Mouse (Mus musculus) kidney, postnatal 0 days (tissue): ENCODE measurements around the gene Tmem178b. TPM values are rescaled to one million over a fixed set of nuclear protein-coding genes. Genes with fewer than 3 reads are reported as not detected.

Experiments used
- ATAC-seq: fragments of 200-750 bp; cut with Nextera tagmentation; replicated peaks from 2 replicates; pipeline ENCODE4 v1.8.0; 2017; ENCODE audit warnings: low read depth, moderate number of reproducible peaks, moderate TSS enrichment, moderate library complexity; ENCODE audit not compliant: low FRiP score
- DNase-seq: peaks from one replicate; pipeline ENCODE4 v3.0.0-alpha.2; 2016; ENCODE audit warnings: low spot score
- H3K27ac ChIP-seq: fragments of 300-500 bp; sonication (generic); 2 replicates; pipeline ENCODE4 v1.5.1; 2014; ENCODE audit warnings: mild to moderate bottlenecking
- H3K27me3 ChIP-seq: fragments of 300-500 bp; sonication (generic); 2 replicates; pipeline ENCODE4 v1.6.1; 2014; ENCODE audit warnings: low read length, mixed read lengths; ENCODE audit not compliant: insufficient read depth
- H3K36me3 ChIP-seq: fragments of 300-500 bp; sonication (generic); 2 replicates; pipeline ENCODE4 v1.6.1; 2014; ENCODE audit warnings: low read length, mixed read lengths; ENCODE audit not compliant: insufficient read depth
- H3K4me1 ChIP-seq: fragments of 300-500 bp; sonication (generic); replicated peaks from 2 replicates; pipeline ENCODE4 v1.6.1; 2014; ENCODE audit warnings: antibody characterized with exemption, low read length, mixed read lengths; ENCODE audit not compliant: insufficient read depth
- H3K4me2 ChIP-seq: fragments of 300-500 bp; sonication (generic); 2 replicates; pipeline ENCODE4 v1.6.1; 2014; ENCODE audit warnings: mild to moderate bottlenecking, low read length, moderate library complexity, mixed read lengths
- H3K4me3 ChIP-seq: fragments of 300-500 bp; sonication (generic); replicated peaks from 2 replicates; pipeline ENCODE4 v1.5.1; 2014; ENCODE audit warnings: low read depth, low read length
- H3K9ac ChIP-seq: fragments of 300-500 bp; sonication (generic); 2 replicates; pipeline ENCODE4 v1.6.1; 2014; ENCODE audit warnings: low read depth, low read length
- H3K9me3 ChIP-seq: fragments of 300-500 bp; sonication (generic); replicated peaks from 2 replicates; pipeline ENCODE4 v1.6.1; 2016; ENCODE audit warnings: low read length, inconsistent platforms, mixed read lengths
- CTCF ChIP-seq: IDR thresholded peaks from 2 replicates; pipeline ENCODE4 v1.5.1; 2016; ENCODE audit warnings: antibody characterized with exemption, low read depth, mild to moderate bottlenecking, moderate library complexity
- WGBS: fragments of 180-500 bp; shearing (Covaris S2); extraction: QIAGEN DNeasy Blood & Tissue Kit; methylation state at CpG from one replicate; pipeline ENCODE4 v1.1.7; 2014; 5-methylcytosine and 5-hydroxymethylcytosine counted together
- polyA plus RNA-seq: library from polyadenylated mRNA; unstranded; fragments of >200 nt; fragmentation: Nextera tagmentation; extraction: Ambion mirVana; gene quantifications from 2 replicates; pipeline ENCODE4 v1.2.1, GENCODE M21; 2015

Gene Tmem178b
- polyA plus RNA-seq, 1 experiment from 2014 or later: 0.25 TPM

GRCm38 (mm10) chr6:40238857-40239256 is 365.8 kb downstream of the Tmem178b start:
- DNase-seq (no peak), ATAC-seq (no peak)
- H3K4me2 ChIP-seq: no peak overlapping the region
- no peak for TF ChIP-seq CTCF
- no peaks in the 10 kb centered on the region for H3K4me1 ChIP-seq
- H3K36me3 ChIP-seq: no peaks in the 10 kb centered on the region
- no peak overlapping the region for H3K27ac ChIP-seq
- no peaks in the 10 kb centered on the region for H3K27me3 ChIP-seq
- H3K4me3 ChIP-seq: no peak overlapping the region
- no peaks in the 10 kb centered on the region for H3K9me3 ChIP-seq
- H3K9ac ChIP-seq: no peak overlapping the region
- WGBS: 78% methylated on average over 3 of the region's 3 CpGs

- no peak overlapping the region for H3K4me3 ChIP-seq
- no peak overlapping the region for H3K9ac ChIP-seq
- TF ChIP-seq CTCF: no peak
- ATAC-seq: no peak
- DNase-seq: no peak
- H3K27me3 ChIP-seq: no peaks in the 10 kb centered on the region
- H3K27ac ChIP-seq: no peak overlapping the region
- 54% methylated on average over 2 of the region's 2 CpGs for WGBS
- H3K4me1 ChIP-seq: no peaks in the 10 kb centered on the region
- H3K4me2 ChIP-seq: no peak overlapping the region
- no peaks in the 10 kb centered on the region for H3K36me3 ChIP-seq
- no peaks in the 10 kb centered on the region for H3K9me3 ChIP-seq
These were observed 367.6 kb downstream of the Tmem178b start for GRCm38 (mm10) chr6:40240671-40241070.

DNA sequence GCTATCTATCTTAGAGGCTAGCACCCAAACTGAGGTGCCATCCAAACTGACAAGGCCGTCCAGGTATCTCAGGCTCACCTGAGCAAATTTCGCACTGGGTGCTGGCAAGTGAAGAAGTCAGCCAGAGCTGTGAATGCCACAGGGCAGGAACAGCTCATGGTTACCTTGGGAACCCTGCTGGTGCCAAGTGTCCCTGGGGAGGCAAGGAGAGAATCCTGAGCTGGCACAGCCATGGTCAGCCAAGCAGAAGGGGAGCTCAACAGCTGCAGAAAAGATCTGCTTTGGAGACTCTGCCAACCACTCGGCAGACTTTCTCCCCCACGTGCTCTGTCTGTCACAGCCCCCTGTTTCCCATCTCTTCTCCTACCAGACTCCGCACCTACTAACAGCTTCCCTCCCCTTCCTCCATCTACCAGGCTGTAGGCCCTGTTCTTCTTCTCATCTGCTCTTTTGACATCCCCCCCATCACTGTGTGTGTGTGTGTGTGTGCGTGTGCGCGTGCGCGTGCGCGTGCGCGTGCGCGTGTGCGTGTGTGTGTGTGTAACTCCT is 374.4 kb downstream of the Tmem178b start:
- H3K4me3 ChIP-seq: no peak overlapping the region
- ATAC-seq (no peak), DNase-seq (no peak)
- 92% methylated on average over 17 of the region's 17 CpGs for WGBS
- no peak for TF ChIP-seq CTCF
- no peak overlapping the region for H3K4me2 ChIP-seq
- no peak overlapping the region for H3K9ac ChIP-seq
- no peaks in the 10 kb centered on the region for H3K9me3 ChIP-seq
- no peaks in the 10 kb centered on the region for H3K27me3 ChIP-seq
- no peak overlapping the region for H3K27ac ChIP-seq
- H3K36me3 ChIP-seq: no peaks in the 10 kb centered on the region
- no peaks in the 10 kb centered on the region for H3K4me1 ChIP-seq

DNA sequence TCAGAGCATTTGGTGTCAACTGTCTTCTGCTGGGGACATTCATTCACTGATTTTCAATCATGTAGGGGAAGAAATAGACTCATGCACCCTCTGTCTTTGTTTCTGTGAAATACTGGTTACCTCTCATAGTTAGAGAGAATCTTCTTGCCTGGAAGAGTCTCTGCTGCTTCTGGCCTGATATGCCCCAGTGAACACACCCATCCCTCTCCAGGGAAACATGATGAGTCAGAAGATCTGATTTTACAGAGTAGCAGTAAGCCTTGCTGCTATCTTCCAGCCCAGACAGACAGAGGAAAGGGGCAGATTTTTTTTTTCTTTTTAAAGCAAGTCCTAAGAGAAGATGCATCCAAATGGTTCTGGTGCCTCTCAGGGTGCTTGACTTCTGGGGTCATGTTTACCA is 376.9 kb downstream of the Tmem178b start:
- Histone ChIP-seq H3K9ac (no peak overlapping the region), H3K36me3 (no peaks in the 10 kb centered on the region), H3K4me2 (no peak overlapping the region), H3K9me3 (no peaks in the 10 kb centered on the region), H3K4me3 (no peak overlapping the region), H3K27ac (no peak overlapping the region), H3K27me3 (no peaks in the 10 kb centered on the region), H3K4me1 (no peaks in the 10 kb centered on the region)
- no peak for ATAC-seq
- no peak for DNase-seq
- TF ChIP-seq CTCF: no peak

- H3K27ac ChIP-seq: no peak overlapping the region
- H3K27me3 ChIP-seq: no peaks in the 10 kb centered on the region
- no peaks in the 10 kb centered on the region for H3K4me1 ChIP-seq
- H3K9me3 ChIP-seq: no peaks in the 10 kb centered on the region
- no peak overlapping the region for H3K9ac ChIP-seq
- TF ChIP-seq CTCF: no peak
- H3K4me3 ChIP-seq: no peak overlapping the region
- 87% methylated on average over 1 of the region's 1 CpGs for whole genome bisulfite sequencing
- no peak for DNase-seq
- no peaks in the 10 kb centered on the region for H3K36me3 ChIP-seq
- no peak overlapping the region for H3K4me2 ChIP-seq
- ATAC-seq: no peak
These were observed 390.6 kb downstream of the Tmem178b start for GRCm38 (mm10) chr6:40263687-40264086.

- Histone ChIP-seq H3K36me3 (no peaks in the 10 kb centered on the region), H3K4me3 (no peak overlapping the region), H3K27ac (no peak overlapping the region), H3K4me1 (no peaks in the 10 kb centered on the region), H3K9ac (no peak overlapping the region), H3K27me3 (no peaks in the 10 kb centered on the region), H3K4me2 (no peak overlapping the region), H3K9me3 (no peaks in the 10 kb centered on the region)
- 74% methylated on average over 5 of the region's 5 CpGs for WGBS
- DNase-seq (no peak), ATAC-seq (no peak)
- no peak for TF ChIP-seq CTCF
These were observed 427.6 kb downstream of the Tmem178b start for GRCm38 (mm10) chr6:40300707-40301106.

GRCm38 (mm10) chr6:40303379-40303778 is 430.3 kb downstream of the Tmem178b start:
- WGBS: 16% methylated on average over 6 of the region's 6 CpGs
- DNase-seq: peak; percentile 70
- Histone ChIP-seq H3K27ac (no peak overlapping the region), H3K9ac (no peak overlapping the region), H3K4me1 (no peaks in the 10 kb centered on the region), H3K9me3 (no peaks in the 10 kb centered on the region), H3K4me2 (no peak overlapping the region), H3K27me3 (no peaks in the 10 kb centered on the region), H3K4me3 (no peak overlapping the region), H3K36me3 (no peaks in the 10 kb centered on the region)
- no peak for ATAC-seq
- TF ChIP-seq CTCF: peak; percentile 77

Other genes starting within 250 kb of the Tmem178b start
- 7.6 and 8.4 TPM in 2 replicates for gene Braf, start 147.8 kb upstream of the Tmem178b start, polyA plus RNA-seq
- gene Mrps33, start 62.3 kb upstream of the Tmem178b start, polyA plus RNA-seq: 220 and 245 TPM in 2 replicates